ENCODE assay signal across 29 mouse cellular contexts in the genomic region with DNA sequence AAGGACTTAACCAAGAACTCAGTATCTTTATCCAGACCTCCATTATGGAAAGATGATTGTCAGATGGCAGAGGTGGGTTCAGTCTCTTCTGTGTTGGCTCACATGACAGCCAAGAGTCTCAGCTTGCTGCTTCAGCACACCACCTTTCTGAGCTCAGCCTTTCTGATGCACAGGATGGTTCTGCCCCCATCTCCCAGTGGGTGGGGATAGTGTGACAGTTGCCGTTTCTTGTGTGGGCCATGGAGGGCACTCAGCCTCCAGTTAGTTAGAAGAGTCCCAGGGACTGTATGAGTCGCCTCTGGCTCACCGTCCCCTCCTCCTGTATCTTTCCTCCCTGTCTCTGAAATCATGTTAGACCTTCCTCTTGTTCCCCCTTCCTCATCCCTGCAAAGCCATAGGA. TPM values are rescaled to one million over a fixed set of nuclear protein-coding genes. Genes with fewer than 3 reads are reported as not detected.
DNase-seq lines count a peak whose midpoint lies in the region; ATAC-seq and TF ChIP-seq lines count a peak whose summit lies in the region.
"Had no signal": no experiment of that assay in that cellular context is flagged by ENCODE, and none has a peak within 500 bp of the region (broad histone marks: within the 10 kb centered on the region; RNA-seq: fewer than 3 reads in every experiment).

No protein-coding gene starts in this region.

- no peaks in the 10 kb centered on the region for H3K27me3 ChIP-seq in heart, embryonic 10.5 days (ENCODE audit: insufficient read depth, poor library complexity, severe bottlenecking)
- no peaks in the 10 kb centered on the region for H3K27me3 ChIP-seq in heart, embryonic 11.5 days (ENCODE audit: control insufficient read depth, insufficient read depth, low read length)
- H3K27me3 ChIP-seq in liver, embryonic 12.5 days (replicated peaks) = no peaks in the 10 kb centered on the region
- H3K27me3 ChIP-seq: forebrain, embryonic 12.5 days; intestine, embryonic 15.5 days; liver, embryonic 13.5 days; neural tube, embryonic 15.5 days had no signal

- ATAC-seq in heart, embryonic 11.5 days (replicated peaks; ENCODE audit: insufficient number of reproducible peaks, low FRiP score, low TSS enrichment) = no peak
- no peak for ATAC-seq in liver, embryonic 12.5 days
- ATAC-seq: CD4-positive, CD25-positive, alpha-beta regulatory T cell, adult 4 months; forebrain, postnatal 0 days; hindbrain, postnatal 0 days; intestine, embryonic 15.5 days; lung, postnatal 0 days had no signal

- no peak for DNase-seq in heart, embryonic 10.5 days (ENCODE audit: low spot score)
- DNase-seq in left cerebral cortex, adult 2 months (ENCODE audit: extremely low spot score in 1 of 2, low spot score in 2 of 2) = peak in 1 of 2 experiments; percentile 45
- DNase-seq in left cerebral cortex, postnatal 4 days = no peak
- DNase-seq in right cerebral cortex, postnatal 25 days = peak; percentile 44
- DNase-seq in right cerebral cortex, postnatal 14 days = no peak
- DNase-seq: adrenal gland, postnatal 25 days; cerebellum, adult 2 months; cerebellum, postnatal 14 days; forebrain, postnatal 0 days; heart, postnatal 10 days; kidney, adult 2 months; kidney, postnatal 4 days; liver, embryonic 13.5 days; lung, adult 18-20 months; lung, postnatal 4 days; midbrain, embryonic 14.5 days; retina, postnatal 1 day; spleen, adult 18-20 months; thymus, postnatal 14 days had no signal

- TF ChIP-seq CTCF in left cerebral cortex, adult 2 months (IDR thresholded peaks at IDR 0.05) = no peak

- H3K9me3 ChIP-seq in heart, embryonic 10.5 days = no peaks in the 10 kb centered on the region
- no peaks in the 10 kb centered on the region for H3K9me3 ChIP-seq in heart, embryonic 11.5 days (replicated peaks; ENCODE audit: control insufficient read depth, low read length)
- no peaks in the 10 kb centered on the region for H3K9me3 ChIP-seq in liver, embryonic 12.5 days (replicated peaks)
- H3K9me3 ChIP-seq: forebrain, embryonic 12.5 days; intestine, embryonic 15.5 days; liver, embryonic 13.5 days; neural tube, embryonic 15.5 days had no signal

- 0 out of 2 replicates have a peak overlapping the region, but pooled peaks have one; percentile 2 for H3K27ac ChIP-seq in heart, embryonic 10.5 days
- no peak overlapping the region for H3K27ac ChIP-seq in heart, embryonic 11.5 days (ENCODE audit: low read depth, low read length)
- peak overlapping the region; percentile 5; the same call in 1 of the 2 replicates for H3K27ac ChIP-seq in left cerebral cortex, adult 2 months
- H3K27ac ChIP-seq in liver, embryonic 12.5 days = no peak overlapping the region
- H3K27ac ChIP-seq: forebrain, embryonic 12.5 days; hindbrain, postnatal 0 days; intestine, embryonic 15.5 days; kidney, postnatal 0 days; liver, embryonic 13.5 days; neural tube, embryonic 15.5 days had no signal

- WGBS in heart, embryonic 10.5 days = 65% methylated on average over 3 of the region's 3 CpGs
- 51% methylated on average over 3 of the region's 3 CpGs for WGBS in heart, embryonic 11.5 days (ENCODE audit: insufficient replicate concordance)
- 70% methylated on average over 3 of the region's 3 CpGs for WGBS in liver, embryonic 12.5 days (ENCODE audit: insufficient replicate concordance)

- H3K4me3 ChIP-seq in heart, embryonic 10.5 days = no peak overlapping the region
- H3K4me3 ChIP-seq in heart, embryonic 11.5 days (ENCODE audit: low read depth, low read length) = no peak overlapping the region
- H3K4me3 ChIP-seq in left cerebral cortex, adult 2 months = no peak overlapping the region
- no peak overlapping the region for H3K4me3 ChIP-seq in liver, embryonic 12.5 days
- H3K4me3 ChIP-seq: erythroblast, embryonic 14.5 days; forebrain, embryonic 12.5 days; intestine, embryonic 15.5 days; liver, embryonic 13.5 days; neural tube, embryonic 15.5 days had no signal

- peaks cover 14% of the 10 kb centered on the region for H3K36me3 ChIP-seq in heart, embryonic 10.5 days
- H3K36me3 ChIP-seq in heart, embryonic 11.5 days (ENCODE audit: control insufficient read depth, insufficient read depth, low read length) = no peaks in the 10 kb centered on the region
- H3K36me3 ChIP-seq in liver, embryonic 12.5 days = peaks cover 51% of the 10 kb centered on the region
- H3K36me3 ChIP-seq: intestine, embryonic 15.5 days; neural tube, embryonic 15.5 days had no signal

- no peak overlapping the region for H3K9ac ChIP-seq in heart, embryonic 11.5 days (ENCODE audit: low read depth, low read length)
- no peak overlapping the region for H3K9ac ChIP-seq in liver, embryonic 12.5 days
- H3K9ac ChIP-seq: forebrain, embryonic 12.5 days; forebrain, postnatal 0 days; intestine, embryonic 15.5 days; liver, embryonic 13.5 days; neural tube, embryonic 15.5 days had no signal

- peaks cover 87% of the 10 kb centered on the region for H3K4me1 ChIP-seq in heart, embryonic 10.5 days
- peaks cover 43% of the 10 kb centered on the region for H3K4me1 ChIP-seq in heart, embryonic 11.5 days (ENCODE audit: control insufficient read depth, insufficient read depth, low read length)
- peaks cover 51% of the 10 kb centered on the region for H3K4me1 ChIP-seq in liver, embryonic 12.5 days

- intact Hi-C loops in left cerebral cortex, adult 2 months (cut with DNase I) = loop anchor here (5.0 kb wide), 1 partner anchor 129 kb away; no protein-coding TSS in a partner anchor
- intact Hi-C loops in left cerebral cortex, postnatal 4 days (cut with DNase I) = no loop called here

- H3K4me2 ChIP-seq in heart, embryonic 11.5 days = no peak overlapping the region
- no peak overlapping the region for H3K4me2 ChIP-seq in liver, embryonic 12.5 days
- H3K4me2 ChIP-seq: forebrain, embryonic 12.5 days; intestine, embryonic 15.5 days; liver, embryonic 13.5 days; neural tube, embryonic 15.5 days had no signal

RNA-seq across cellular contexts. Expression of a gene that starts 55.9 kb away (rescaled TPM):
- polyA plus RNA-seq in heart, embryonic 10.5 days (2016; fragmentation: Nextera tagmentation; extraction: Ambion mirVana) = 69.6 and 139 TPM in 2 replicates
- polyA plus RNA-seq in heart, embryonic 11.5 days (2014; fragmentation: Nextera tagmentation; extraction: Ambion mirVana) = 54.2 and 63.4 TPM in 2 replicates
- 100 to 1,000 TPM; 181 to 187 TPM for total RNA-seq in left cerebral cortex, adult 2 months (2021)
- total RNA-seq in left cerebral cortex, postnatal 4 days (2021) = 100 to 1,000 TPM; 146 to 149 TPM
- polyA plus RNA-seq in liver, embryonic 12.5 days (2016; fragmentation: Nextera tagmentation; extraction: Ambion mirVana) = 98.6 and 118 TPM in 2 replicates

Comparison
In these comparisons a context has a peak if more than half of its experiments do, and no peak if none do; other contexts are left out.
1. H3K27ac ChIP-seq: peak in heart, embryonic 10.5 days (single experiment) and left cerebral cortex, adult 2 months (single experiment); none in heart, embryonic 11.5 days (single experiment) and liver, embryonic 12.5 days (single experiment).